Mouse (Mus musculus) liver, embryonic 14.5 days (tissue): ENCODE measurements around the gene Il2ra. TPM values are rescaled to one million over a fixed set of nuclear protein-coding genes. Genes with fewer than 3 reads are reported as not detected.

Experiments
- ATAC-seq: fragments of 200-750 bp; cut with Nextera tagmentation; 2 replicates; pipeline ENCODE4 v1.8.0; 2017; ENCODE audit warnings: moderate number of reproducible peaks, mild to moderate bottlenecking, moderate library complexity; ENCODE audit not compliant: insufficient read depth
- DNase-seq, 3 experiments: peaks; one replicate each; pipeline ENCODE4 v3.0.0-alpha.2; 2012 to 2013; ENCODE audit warnings: low read depth in 3 of 3, low spot score in 3 of 3
- H3K27ac ChIP-seq: fragments of 300-500 bp; sonication (generic); 2 replicates; pipeline ENCODE4 v1.5.1; 2014; ENCODE audit warnings: moderate library complexity, mild to moderate bottlenecking, control low read depth, inconsistent platforms
- H3K27me3 ChIP-seq: fragments of 300-500 bp; sonication (generic); 2 replicates; pipeline ENCODE4 v1.6.1; 2014; ENCODE audit warnings: mild to moderate bottlenecking, low read length, moderate library complexity; ENCODE audit not compliant: control insufficient read depth, insufficient read depth
- H3K36me3 ChIP-seq: fragments of 300-500 bp; sonication (generic); replicated peaks from 2 replicates; pipeline ENCODE4 v1.6.1; 2014; ENCODE audit warnings: low read depth; ENCODE audit not compliant: control insufficient read depth, insufficient read depth
- H3K4me1 ChIP-seq, 2 experiments: fragments of 200-500 bp in 1 of 2; fragments of 300-500 bp in 1 of 2; sonication (generic) in 1 of 2; replicated peaks; 2 replicates each; pipeline ENCODE4 v1.6.1; 2012 to 2014; ENCODE audit warnings: antibody characterized with exemption in 1 of 2, inconsistent platforms in 1 of 2, low read length in 1 of 2; ENCODE audit not compliant: control insufficient read depth in 2 of 2, insufficient read depth in 2 of 2
- H3K4me2 ChIP-seq: fragments of 300-500 bp; sonication (generic); 2 replicates; pipeline ENCODE4 v1.6.1; 2014; ENCODE audit warnings: low read depth, mild to moderate bottlenecking, control low read depth, moderate library complexity
- H3K4me3 ChIP-seq, 2 experiments: fragments of 200-500 bp in 1 of 2; fragments of 300-500 bp in 1 of 2; sonication (generic) in 1 of 2; 2 replicates each; pipeline ENCODE4 v1.5.1; 2012 to 2014; ENCODE audit warnings: low read depth in 2 of 2, low read length in 2 of 2, mild to moderate bottlenecking in 2 of 2, control low read depth in 1 of 2, inconsistent platforms in 1 of 2, moderate library complexity in 1 of 2; ENCODE audit not compliant: insufficient read depth in 1 of 2
- H3K9ac ChIP-seq: fragments of 300-500 bp; sonication (generic); replicated peaks from 2 replicates; pipeline ENCODE4 v1.6.1; 2014; ENCODE audit warnings: mild to moderate bottlenecking, control low read depth, moderate library complexity
- H3K9me3 ChIP-seq: fragments of 300-500 bp; sonication (generic); 2 replicates; pipeline ENCODE4 v1.6.1; 2016; ENCODE audit warnings: low read length, mixed read lengths; ENCODE audit not compliant: control insufficient read depth
- CTCF ChIP-seq: IDR thresholded peaks from 2 replicates; pipeline ENCODE4 v1.5.1; 2016; ENCODE audit warnings: antibody characterized with exemption, low read depth, control low read depth
- EP300 ChIP-seq: IDR thresholded peaks from 2 replicates; pipeline ENCODE4 v1.6.1; 2016; ENCODE audit warnings: antibody characterized with exemption, low read depth
- WGBS: fragments of 180-500 bp; shearing (Covaris S2); extraction: QIAGEN DNeasy Blood & Tissue Kit; methylation state at CpG from one replicate; pipeline ENCODE4 v1.1.7; 2014; ENCODE audit not compliant: insufficient replicate concordance; 5-methylcytosine and 5-hydroxymethylcytosine counted together
- polyA plus RNA-seq, 2 experiments: library from polyadenylated mRNA; depleted of rRNA in 1 of 2; stranded (reverse) in 1 of 2; unstranded in 1 of 2; fragments of >200 nt; fragmentation: Nextera tagmentation in 1 of 2; extraction: Ambion mirVana in 1 of 2; gene quantifications; 2 replicates each; pipeline versions ENCODE4 v1.2.1 to v1.2.3; 2012 to 2014

The Il2ra gene
- polyA plus RNA-seq, 2 experiments, result 0.01 TPM; not detected in 1

GRCm38 (mm10) chr2:11738794-11739193, 96.2 kb downstream of the Il2ra start:
- Histone ChIP-seq H3K27me3 (no peaks in the 10 kb centered on the region), H3K4me1 (no peaks in the 10 kb centered on the region), H3K9ac (no peak overlapping the region), H3K9me3 (no peaks in the 10 kb centered on the region), H3K4me2 (no peak overlapping the region), H3K36me3 (peaks cover 2% of the 10 kb centered on the region; the same call in 1 of the 2 replicates), H3K27ac (no peak overlapping the region), H3K4me3 (no peak overlapping the region)
- DNase-seq (no peak), ATAC-seq (no peak)
- WGBS, result 61% methylated on average over 3 of the region's 3 CpGs
- TF ChIP-seq CTCF (no peak), EP300 (no peak)

- H3K4me1 ChIP-seq, result no peaks in the 10 kb centered on the region
- H3K36me3 ChIP-seq, result peaks cover 2% of the 10 kb centered on the region; the same call in 1 of the 2 replicates
- H3K27ac ChIP-seq, result no peak overlapping the region
- H3K27me3 ChIP-seq, result no peaks in the 10 kb centered on the region
- H3K9ac ChIP-seq, result no peak overlapping the region
- TF ChIP-seq CTCF (no peak), EP300 (no peak)
- DNase-seq, result no peak
- no peak overlapping the region for H3K4me3 ChIP-seq
- H3K9me3 ChIP-seq, result no peaks in the 10 kb centered on the region
- 80% methylated on average over 4 of the region's 4 CpGs for WGBS
- ATAC-seq, result no peak
- no peak overlapping the region for H3K4me2 ChIP-seq
These were observed 97.0 kb downstream of the Il2ra start for GRCm38 (mm10) chr2:11739516-11740051.

Other genes starting within 250 kb of the Il2ra start
- 4.6 and 5.2 TPM in 2 replicates for gene Pfkfb3, start 88.7 kb upstream of the Il2ra start, polyA plus RNA-seq (2012; rRNA removed)
- 2.6 and 3.5 TPM in 2 replicates for gene Pfkfb3, start 88.7 kb upstream of the Il2ra start, polyA plus RNA-seq (2014; fragmentation: Nextera tagmentation; extraction: Ambion mirVana)
- 28.3 and 63.0 TPM in 2 replicates for gene Rbm17, start 38.7 kb upstream of the Il2ra start, polyA plus RNA-seq (2012; rRNA removed)
- gene Rbm17, start 38.7 kb upstream of the Il2ra start, polyA plus RNA-seq (2014; fragmentation: Nextera tagmentation; extraction: Ambion mirVana), result 53.2 and 54.0 TPM in 2 replicates
- gene Gm17490, start 16.5 kb upstream of the Il2ra start, polyA plus RNA-seq (2012; rRNA removed), result not detected in 2 replicates
- gene Gm17490, start 16.5 kb upstream of the Il2ra start, polyA plus RNA-seq (2014; fragmentation: Nextera tagmentation; extraction: Ambion mirVana), result not detected in 2 replicates
- gene Il15ra, start 62.5 kb downstream of the Il2ra start, polyA plus RNA-seq (2012; rRNA removed), result 3.8 and 5.9 TPM in 2 replicates
- gene Il15ra, start 62.5 kb downstream of the Il2ra start, polyA plus RNA-seq (2014; fragmentation: Nextera tagmentation; extraction: Ambion mirVana), result 3.7 and 5.1 TPM in 2 replicates
- 9.3 and 13.0 TPM in 2 replicates for gene Fbh1, start 134.8 kb downstream of the Il2ra start, polyA plus RNA-seq (2012; rRNA removed)
- gene Fbh1, start 134.8 kb downstream of the Il2ra start, polyA plus RNA-seq (2014; fragmentation: Nextera tagmentation; extraction: Ambion mirVana), result 24.8 and 28.6 TPM in 2 replicates
- 19.0 and 21.4 TPM in 2 replicates for gene Ankrd16, start 135.1 kb downstream of the Il2ra start, polyA plus RNA-seq (2012; rRNA removed)
- 4.0 and 6.2 TPM in 2 replicates for gene Ankrd16, start 135.1 kb downstream of the Il2ra start, polyA plus RNA-seq (2014; fragmentation: Nextera tagmentation; extraction: Ambion mirVana)